Mouse (Mus musculus) midbrain, embryonic 14.5 days (tissue): ENCODE measurements at regions not wholly inside any gene's neighbourhood (a gene's known extent, or its start where the extent isn't known, plus 50 kb on each side); places are given as distances from the start of the nearest gene placed in this dataset.

Experiments
- ATAC-seq: fragments of 200-750 bp; cut with Nextera tagmentation; 2 replicates; pipeline ENCODE4 v1.8.0; 2017; ENCODE audit warnings: moderate number of reproducible peaks, moderate library complexity; ENCODE audit not compliant: low FRiP score, low TSS enrichment
- DNase-seq: peaks from one replicate; pipeline ENCODE4 v3.0.0-alpha.2; 2015
- H3K27ac ChIP-seq: fragments of 300-500 bp; sonication (generic); replicated peaks from 2 replicates; pipeline ENCODE4 v1.5.1; 2014; ENCODE audit warnings: mild to moderate bottlenecking, low read depth, low read length, moderate library complexity
- H3K27me3 ChIP-seq: fragments of 300-500 bp; sonication (generic); 2 replicates; pipeline ENCODE4 v1.6.1; 2014; ENCODE audit warnings: low read length, control low read depth, mixed read lengths; ENCODE audit not compliant: control insufficient read depth, insufficient read depth
- H3K36me3 ChIP-seq: fragments of 300-500 bp; sonication (generic); 2 replicates; pipeline ENCODE4 v1.6.1; 2014; ENCODE audit warnings: low read length, control low read depth; ENCODE audit not compliant: control insufficient read depth, insufficient read depth
- H3K4me1 ChIP-seq: fragments of 300-500 bp; sonication (generic); 2 replicates; pipeline ENCODE4 v1.6.1; 2014; ENCODE audit warnings: mild to moderate bottlenecking, antibody characterized with exemption, low read length, control low read depth; ENCODE audit not compliant: control insufficient read depth, insufficient read depth
- H3K4me2 ChIP-seq: fragments of 300-500 bp; sonication (generic); 2 replicates; pipeline ENCODE4 v1.6.1; 2014; ENCODE audit warnings: mild to moderate bottlenecking, low read length, moderate library complexity
- H3K4me3 ChIP-seq: fragments of 300-500 bp; sonication (generic); replicated peaks from 2 replicates; pipeline ENCODE4 v1.5.1; 2014; ENCODE audit warnings: low read depth, low read length
- H3K9ac ChIP-seq: fragments of 300-500 bp; sonication (generic); replicated peaks from 2 replicates; pipeline ENCODE4 v1.6.1; 2014; ENCODE audit warnings: mild to moderate bottlenecking, low read length, moderate library complexity
- H3K9me3 ChIP-seq: fragments of 300-500 bp; sonication (generic); 2 replicates; pipeline ENCODE4 v1.6.1; 2016; ENCODE audit warnings: low read length, control low read depth, mixed read lengths; ENCODE audit not compliant: control insufficient read depth
- WGBS: fragments of 180-500 bp; shearing (Covaris S2); extraction: QIAGEN DNeasy Blood & Tissue Kit; methylation state at CpG from one replicate; pipeline ENCODE4 v1.1.7; 2014; 5-methylcytosine and 5-hydroxymethylcytosine counted together

- Histone ChIP-seq H3K27me3 (no peaks in the 10 kb centered on the region), H3K4me2 (no peak overlapping the region), H3K4me1 (no peaks in the 10 kb centered on the region), H3K27ac (no peak overlapping the region), H3K9me3 (no peaks in the 10 kb centered on the region), H3K4me3 (no peak overlapping the region), H3K9ac (no peak overlapping the region), H3K36me3 (no peaks in the 10 kb centered on the region)
- DNase-seq (no peak), ATAC-seq (no peak)
- WGBS, result 86% methylated on average over 5 of the region's 5 CpGs
Observed at GRCm38 (mm10) chr10:109607121-109607520, 596.3 kb upstream of the Syt1 start.

DNA sequence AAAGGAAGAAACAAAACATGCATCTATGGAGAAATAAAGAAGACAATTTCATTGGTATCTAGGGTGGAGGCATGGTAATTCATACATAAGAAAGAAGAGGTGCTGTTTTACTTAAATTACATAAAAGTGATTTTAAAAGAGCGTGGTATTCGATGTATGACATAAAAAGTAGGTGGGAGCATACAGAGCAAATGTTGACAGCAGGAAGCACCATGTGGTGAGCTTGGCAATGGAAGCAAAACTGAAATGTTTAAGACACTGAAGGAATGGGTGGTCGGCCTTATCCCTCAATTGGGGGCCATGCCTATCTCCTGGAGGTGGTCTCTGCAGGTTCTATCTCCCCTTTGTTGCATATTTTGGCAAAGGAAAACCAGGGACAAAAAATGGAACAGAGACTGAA, 592.5 kb upstream of the Syt1 start:
- 93% methylated on average over 3 of the region's 3 CpGs for WGBS
- ATAC-seq, result no peak
- H3K4me3 ChIP-seq, result no peak overlapping the region
- no peak overlapping the region for H3K4me2 ChIP-seq
- no peaks in the 10 kb centered on the region for H3K36me3 ChIP-seq
- no peaks in the 10 kb centered on the region for H3K4me1 ChIP-seq
- H3K9me3 ChIP-seq, result no peaks in the 10 kb centered on the region
- no peak overlapping the region for H3K27ac ChIP-seq
- DNase-seq, result no peak
- no peak overlapping the region for H3K9ac ChIP-seq
- H3K27me3 ChIP-seq, result no peaks in the 10 kb centered on the region

- Histone ChIP-seq H3K9me3 (no peaks in the 10 kb centered on the region), H3K36me3 (no peaks in the 10 kb centered on the region), H3K9ac (no peak overlapping the region), H3K4me1 (no peaks in the 10 kb centered on the region), H3K4me3 (no peak overlapping the region), H3K27ac (no peak overlapping the region), H3K27me3 (no peaks in the 10 kb centered on the region), H3K4me2 (no peak overlapping the region)
- ATAC-seq (no peak), DNase-seq (peak; percentile 63)
- WGBS, result 25% methylated on average over 3 of the region's 3 CpGs
Observed at GRCm38 (mm10) chr10:109598604-109599003, 587.8 kb upstream of the Syt1 start.

DNA sequence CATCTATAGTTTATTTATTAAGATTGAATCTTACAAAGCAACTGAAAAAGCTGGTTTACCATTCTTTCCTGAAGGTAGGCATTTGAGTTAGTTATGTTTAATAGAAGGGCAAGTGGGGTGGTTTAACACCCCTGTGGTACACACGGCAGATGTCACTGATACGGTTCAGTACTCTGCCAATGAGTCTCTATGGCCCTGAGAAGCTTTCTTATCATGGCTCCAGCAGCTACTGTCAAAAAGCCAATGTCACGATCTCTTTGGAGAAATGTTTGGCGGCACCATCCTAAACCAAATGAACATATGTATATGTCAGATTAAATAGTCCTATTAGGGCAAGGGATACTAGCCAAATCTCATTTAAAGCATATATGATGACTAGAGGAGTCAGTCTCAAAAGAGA, 562.4 kb upstream of the Syt1 start:
- DNase-seq, result no peak
- Histone ChIP-seq H3K27ac (no peak overlapping the region), H3K4me3 (no peak overlapping the region), H3K36me3 (no peaks in the 10 kb centered on the region), H3K4me1 (no peaks in the 10 kb centered on the region), H3K4me2 (no peak overlapping the region), H3K9me3 (no peaks in the 10 kb centered on the region), H3K27me3 (no peaks in the 10 kb centered on the region), H3K9ac (no peak overlapping the region)
- ATAC-seq, result no peak
- WGBS, result 89% methylated on average over 4 of the region's 4 CpGs

GRCm38 (mm10) chr10:109569798-109570197, 559.0 kb upstream of the Syt1 start:
- WGBS, result 89% methylated on average over 2 of the region's 2 CpGs
- no peak for ATAC-seq

DNA sequence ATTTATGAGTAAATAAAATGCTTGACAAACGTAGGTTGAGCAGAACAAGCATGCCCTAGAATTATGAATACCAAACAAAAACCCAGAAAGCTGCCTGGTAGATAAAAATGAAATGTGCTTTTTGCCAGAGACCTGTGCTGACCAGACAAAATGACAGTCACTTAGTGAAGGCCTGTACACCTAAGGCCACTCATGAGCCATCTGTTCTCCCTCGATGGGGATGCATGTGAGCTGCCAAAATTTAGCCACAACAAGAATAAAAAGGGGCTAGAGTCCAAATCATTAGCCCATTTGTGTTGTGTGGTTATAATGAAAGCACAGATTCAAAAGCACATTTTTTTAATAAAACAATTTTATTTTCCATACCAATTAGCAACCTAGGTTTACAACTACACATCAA, 555.9 kb upstream of the Syt1 start:
- 74% methylated on average over 2 of the region's 2 CpGs for WGBS
- no peaks in the 10 kb centered on the region for H3K27me3 ChIP-seq
- H3K4me1 ChIP-seq, result no peaks in the 10 kb centered on the region
- H3K9me3 ChIP-seq, result no peaks in the 10 kb centered on the region
- ATAC-seq, result no peak
- no peak overlapping the region for H3K4me3 ChIP-seq
- H3K9ac ChIP-seq, result no peak overlapping the region
- DNase-seq, result no peak
- no peak overlapping the region for H3K4me2 ChIP-seq
- H3K27ac ChIP-seq, result no peak overlapping the region
- H3K36me3 ChIP-seq, result no peaks in the 10 kb centered on the region

More at GRCm38 (mm10) chr10:109569798-109570197, 559.0 kb upstream of the Syt1 start:
- no peak for DNase-seq
- Histone ChIP-seq H3K9me3 (no peaks in the 10 kb centered on the region), H3K27ac (no peak overlapping the region), H3K4me3 (no peak overlapping the region), H3K9ac (no peak overlapping the region), H3K27me3 (no peaks in the 10 kb centered on the region), H3K4me1 (no peaks in the 10 kb centered on the region), H3K4me2 (no peak overlapping the region), H3K36me3 (no peaks in the 10 kb centered on the region)

DNA sequence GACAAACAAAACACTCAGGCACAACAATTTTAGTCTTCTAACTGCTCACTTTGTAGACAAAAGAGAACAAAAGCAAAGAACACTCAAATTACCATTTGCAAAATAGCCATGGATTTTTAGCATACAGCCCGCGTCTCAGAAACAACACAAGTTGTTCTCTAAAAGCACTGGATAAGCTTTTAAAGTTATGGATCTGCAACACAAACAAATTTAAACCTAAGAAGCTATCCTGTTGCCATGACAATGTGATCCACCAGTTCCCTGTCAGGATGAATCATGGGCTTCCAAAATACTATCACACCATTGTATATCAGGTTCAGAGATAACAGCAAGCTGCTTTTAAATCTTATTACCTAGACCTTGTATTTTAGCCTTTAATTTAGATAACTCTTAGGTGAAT, 550.9 kb upstream of the Syt1 start:
- Histone ChIP-seq H3K4me1 (no peaks in the 10 kb centered on the region), H3K27me3 (no peaks in the 10 kb centered on the region), H3K36me3 (no peaks in the 10 kb centered on the region), H3K9ac (no peak overlapping the region), H3K27ac (no peak overlapping the region), H3K4me2 (no peak overlapping the region), H3K4me3 (no peak overlapping the region), H3K9me3 (no peaks in the 10 kb centered on the region)
- WGBS, result 56% methylated on average over 2 of the region's 2 CpGs
- DNase-seq (peak; percentile 27), ATAC-seq (no peak)

DNA sequence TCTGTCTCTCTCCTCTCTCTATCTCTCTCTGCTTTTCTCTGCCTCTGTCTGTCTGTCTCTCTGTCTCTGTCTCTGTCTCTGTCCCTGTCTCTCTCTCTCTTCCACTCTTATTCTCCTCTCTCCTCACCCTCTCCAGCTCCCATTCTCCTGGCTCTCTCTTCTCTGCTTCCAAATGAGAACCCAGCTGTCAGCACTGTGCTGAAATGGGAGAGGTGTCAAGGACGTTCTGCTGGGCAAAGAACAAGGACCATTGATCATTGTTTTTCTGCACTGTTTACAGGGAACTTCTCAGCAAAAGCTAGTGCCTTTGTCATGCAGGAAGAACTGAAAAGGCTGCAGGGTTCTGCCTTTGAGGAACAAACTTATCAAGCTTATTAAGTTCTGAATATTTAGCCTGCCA, 550.3 kb upstream of the Syt1 start:
- H3K27me3 ChIP-seq, result no peaks in the 10 kb centered on the region
- H3K4me2 ChIP-seq, result no peak overlapping the region
- ATAC-seq, result no peak
- H3K4me1 ChIP-seq, result no peaks in the 10 kb centered on the region
- no peak overlapping the region for H3K9ac ChIP-seq
- DNase-seq, result no peak
- H3K36me3 ChIP-seq, result no peaks in the 10 kb centered on the region
- no peaks in the 10 kb centered on the region for H3K9me3 ChIP-seq
- H3K4me3 ChIP-seq, result no peak overlapping the region
- 7% methylated on average over 1 of the region's 1 CpGs for WGBS
- H3K27ac ChIP-seq, result no peak overlapping the region

DNA sequence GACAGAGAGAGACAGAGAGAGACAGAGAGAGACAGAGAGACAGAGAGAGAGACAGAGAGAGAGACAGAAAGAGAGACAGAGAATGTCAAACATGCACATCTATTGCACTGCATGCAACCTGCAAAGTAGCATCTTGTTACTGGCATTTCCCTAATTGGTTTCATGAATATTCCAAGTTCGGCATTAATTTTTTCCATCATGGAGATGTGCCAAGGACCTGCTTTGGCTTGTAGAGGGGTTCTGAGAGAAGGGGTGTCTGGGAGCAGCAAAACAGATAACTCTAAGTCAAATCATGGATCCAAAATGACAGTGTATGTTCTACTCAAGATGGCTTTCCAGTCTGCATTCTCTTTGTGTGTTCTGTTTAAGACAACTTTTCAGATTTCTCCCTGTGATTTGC, 532.5 kb upstream of the Syt1 start:
- H3K9ac ChIP-seq, result no peak overlapping the region
- no peak overlapping the region for H3K4me2 ChIP-seq
- 85% methylated on average over 1 of the region's 1 CpGs for WGBS
- no peaks in the 10 kb centered on the region for H3K36me3 ChIP-seq
- ATAC-seq (no peak), DNase-seq (no peak)
- no peak overlapping the region for H3K4me3 ChIP-seq
- H3K27ac ChIP-seq, result no peak overlapping the region
- H3K9me3 ChIP-seq, result no peaks in the 10 kb centered on the region
- no peaks in the 10 kb centered on the region for H3K4me1 ChIP-seq
- H3K27me3 ChIP-seq, result no peaks in the 10 kb centered on the region
